Mouse (Mus musculus) MEL (cell line): ENCODE data around the gene Sgk1. TPM values are rescaled to one million over a fixed set of nuclear protein-coding genes. Genes with fewer than 3 reads are reported as not detected.

Experiments used
- DNase-seq: peaks from one replicate; pipeline ENCODE4 v3.0.0; 2011; ENCODE audit warnings: low read depth, low spot score
- H3K27ac ChIP-seq: 2 replicates; pipeline ENCODE4 v1.5.1; 2012; ENCODE audit warnings: low read depth, mild to moderate bottlenecking, control low read depth, low read length, moderate library complexity; ENCODE audit not compliant: control insufficient read depth
- H3K27me3 ChIP-seq, 2 experiments: fragments of 150-350 bp in 1 of 2; sonication (generic) in 1 of 2; 2 replicates each; pipeline ENCODE4 v1.6.1; 2012; ENCODE audit warnings: low read length in 2 of 2, mild to moderate bottlenecking in 2 of 2, improper control_type of control experiment in 1 of 2, moderate library complexity in 1 of 2; ENCODE audit not compliant: insufficient read depth in 2 of 2, control insufficient read depth in 1 of 2
- H3K36me3 ChIP-seq, 2 experiments: 2 replicates each; pipeline ENCODE4 v1.6.1; 2012 to 2014; ENCODE audit warnings: low read length in 2 of 2, improper control_type of control experiment in 1 of 2, inconsistent platforms in 1 of 2, mild to moderate bottlenecking in 1 of 2; ENCODE audit not compliant: insufficient read depth in 2 of 2, control insufficient read depth in 1 of 2
- H3K4me1 ChIP-seq, 2 experiments: fragments of 150-350 bp in 1 of 2; sonication (generic) in 1 of 2; 2 replicates each; pipeline ENCODE4 v1.6.1; 2012; ENCODE audit warnings: low read length in 2 of 2, improper control_type of control experiment in 1 of 2, mild to moderate bottlenecking in 1 of 2; ENCODE audit not compliant: insufficient read depth in 2 of 2, control insufficient read depth in 1 of 2
- H3K4me3 ChIP-seq, 2 experiments: fragments of 150-350 bp in 1 of 2; sonication (generic) in 1 of 2; 2 replicates each; pipeline ENCODE4 v1.5.1; 2012; ENCODE audit warnings: low read depth in 2 of 2, low read length in 2 of 2, mild to moderate bottlenecking in 2 of 2, moderate library complexity in 2 of 2, control low read depth in 1 of 2, improper control_type of control experiment in 1 of 2; ENCODE audit not compliant: control insufficient read depth in 1 of 2, insufficient read depth in 1 of 2
- H3K79me2 ChIP-seq: 2 replicates; pipeline ENCODE4 v1.6.1; 2012; ENCODE audit warnings: mild to moderate bottlenecking, low read length, moderate library complexity; ENCODE audit not compliant: control insufficient read depth, poor library complexity, insufficient read depth
- H3K9ac ChIP-seq: 2 replicates; pipeline ENCODE4 v1.6.1; 2012; ENCODE audit warnings: low read depth, mild to moderate bottlenecking, control low read depth, low read length, moderate library complexity; ENCODE audit not compliant: control insufficient read depth, poor library complexity, severe bottlenecking
- H3K9me3 ChIP-seq: fragments of 150-350 bp; sonication (generic); replicated peaks from 2 replicates; pipeline ENCODE4 v1.6.1; 2012; ENCODE audit warnings: mild to moderate bottlenecking, low read length, improper control_type of control experiment, moderate library complexity; ENCODE audit not compliant: insufficient read depth
- CHD1 ChIP-seq: IDR thresholded peaks from 2 replicates; pipeline ENCODE4 v1.6.1; 2012; ENCODE audit warnings: low read depth, mild to moderate bottlenecking, inconsistent platforms, low read length, improper control_type of control experiment
- E2F4 ChIP-seq: IDR thresholded peaks from 2 replicates; pipeline ENCODE4 v1.6.1; 2011; ENCODE audit warnings: low read depth, low read length, improper control_type of control experiment, borderline replicate concordance
- EP300 ChIP-seq, 2 experiments: IDR thresholded peaks; 2 replicates each; pipeline ENCODE4 v1.6.1; 2011; ENCODE audit warnings: improper control_type of control experiment in 2 of 2, low read length in 2 of 2, low read depth in 1 of 2, mild to moderate bottlenecking in 1 of 2
- JUND ChIP-seq: IDR thresholded peaks from 2 replicates; pipeline ENCODE4 v1.6.1; 2011; ENCODE audit warnings: low read depth, mild to moderate bottlenecking, improper control_type of control experiment, low read length
- MAFK ChIP-seq: IDR thresholded peaks from 2 replicates; pipeline ENCODE4 v1.6.1; 2011; ENCODE audit warnings: low read depth, mild to moderate bottlenecking, low read length, improper control_type of control experiment, borderline replicate concordance
- MEF2A ChIP-seq: IDR thresholded peaks from 2 replicates; pipeline ENCODE4 v1.6.1; 2014; ENCODE audit warnings: low read depth, mild to moderate bottlenecking, inconsistent platforms, low read length, improper control_type of control experiment; ENCODE audit not compliant: poor library complexity, insufficient replicate concordance, severe bottlenecking; ENCODE audit errors: extremely low read depth
- POLR2AphosphoS5 ChIP-seq: IDR thresholded peaks from 2 replicates; pipeline ENCODE4 v1.6.1; 2012; ENCODE audit warnings: low read depth, borderline replicate concordance, mild to moderate bottlenecking, inconsistent platforms, low read length, moderate library complexity, mixed read lengths
- RCOR1 ChIP-seq: IDR thresholded peaks from 2 replicates; pipeline ENCODE4 v1.6.1; 2012; ENCODE audit warnings: low read depth, mild to moderate bottlenecking, inconsistent platforms, low read length, improper control_type of control experiment
- SMC3 ChIP-seq: IDR thresholded peaks from 2 replicates; pipeline ENCODE4 v1.6.1; 2011; ENCODE audit warnings: low read depth, low read length, improper control_type of control experiment
- UBTF ChIP-seq: IDR thresholded peaks from 2 replicates; pipeline ENCODE4 v1.6.1; 2012; ENCODE audit warnings: low read depth, mild to moderate bottlenecking, inconsistent platforms, low read length, improper control_type of control experiment, moderate library complexity, borderline replicate concordance; ENCODE audit not compliant: insufficient read depth
- USF1 ChIP-seq: IDR thresholded peaks from 2 replicates; pipeline ENCODE4 v1.6.1; 2014; ENCODE audit warnings: low read depth, mild to moderate bottlenecking, inconsistent platforms, low read length, improper control_type of control experiment, moderate library complexity
- USF2 ChIP-seq, 2 experiments: IDR thresholded peaks; 2 replicates each; pipeline ENCODE4 v1.6.1; 2011 to 2012; ENCODE audit warnings: improper control_type of control experiment in 2 of 2, low read length in 2 of 2, borderline replicate concordance in 1 of 2, inconsistent platforms in 1 of 2, low read depth in 1 of 2, mild to moderate bottlenecking in 1 of 2; ENCODE audit not compliant: insufficient read depth in 1 of 2
- ZKSCAN1 ChIP-seq: IDR thresholded peaks from 2 replicates; pipeline ENCODE4 v1.6.1; 2012; ENCODE audit warnings: low read depth, mild to moderate bottlenecking, inconsistent platforms, low read length, improper control_type of control experiment, moderate library complexity
- ZNF384 ChIP-seq: IDR thresholded peaks from 2 replicates; pipeline ENCODE4 v1.6.1; 2012; ENCODE audit warnings: low read depth, mild to moderate bottlenecking, inconsistent platforms, low read length, improper control_type of control experiment
- polyA plus RNA-seq, 2 experiments: library from polyadenylated mRNA; stranded (reverse) in 1 of 2; unstranded in 1 of 2; fragments of >175 nt in 1 of 2; fragments of >200 nt in 1 of 2; gene quantifications; 2 replicates each; pipeline versions ENCODE4 v1.2.1 to v1.2.4; 2012; ENCODE audit warnings: low replicate concordance in 2 of 2, low read depth in 1 of 2; ENCODE audit not compliant: insufficient read length in 2 of 2, insufficient read depth in 1 of 2, missing spikeins in 1 of 2
- total RNA-seq: library from RNA; depleted of rRNA; stranded (reverse); fragments of 300-350 nt; gene quantifications from 2 replicates; pipeline ENCODE4 v1.2.3, GENCODE M21; 2012

Gene Sgk1
- total and polyA plus RNA-seq, 3 experiments: 1.6 to 3.2 TPM; not detected in 1

GRCm38 (mm10) chr10:21907784-21908183 is 25.8 kb downstream of the Sgk1 start:
- Histone ChIP-seq H3K27ac (no peak overlapping the region), H3K79me2 (no peaks in the 10 kb centered on the region)

GRCm38 (mm10) chr10:21908686-21909085 is 26.7 kb downstream of the Sgk1 start:
- no peaks in the 10 kb centered on the region for H3K27me3 ChIP-seq
- H3K4me3 ChIP-seq: no peak overlapping the region; a peak in 1 of 4 replicates
- DNase-seq: no peak
- H3K27ac ChIP-seq: no peak overlapping the region
- no peaks in the 10 kb centered on the region for H3K36me3 ChIP-seq
- H3K4me1 ChIP-seq: 0 out of 4 replicates have a peak, but pooled peaks cover 0 to 3% of the 10 kb centered on the region in 2 experiments
- no peaks in the 10 kb centered on the region for H3K9me3 ChIP-seq
- H3K79me2 ChIP-seq: no peaks in the 10 kb centered on the region
- H3K9ac ChIP-seq: no peak overlapping the region
- TF ChIP-seq MAFK (no peak), POLR2AphosphoS5 (no peak), ZNF384 (peak; percentile 52; the same call in 1 of the 2 replicates)

More at GRCm38 (mm10) chr10:21907784-21908183, 25.8 kb downstream of the Sgk1 start:
- no peaks in the 10 kb centered on the region for H3K36me3 ChIP-seq
- H3K27me3 ChIP-seq: no peaks in the 10 kb centered on the region
- DNase-seq: no peak
- TF ChIP-seq RCOR1 (no peak), ZKSCAN1 (no peak), USF1 (no peak), USF2 (IDR thresholded peaks at IDR 0.05; ENCODE audit: borderline replicate concordance in 1 of 2, insufficient read depth in 1 of 2, low read depth in 1 of 2, low read length in 2 of 2) (no peak), E2F4 (no peak), POLR2AphosphoS5 (no peak), MEF2A (no peak), CHD1 (no peak), EP300 (IDR thresholded peaks at IDR 0.05; ENCODE audit: low read depth in 1 of 2, low read length in 2 of 2) (no peak), SMC3 (no peak), JUND (no peak), UBTF (no peak)
- no peak overlapping the region for H3K9ac ChIP-seq
- no peaks in the 10 kb centered on the region for H3K9me3 ChIP-seq
- H3K4me1 ChIP-seq: 0 out of 4 replicates have a peak, but pooled peaks cover 0 to 3% of the 10 kb centered on the region in 2 experiments
- no peak overlapping the region for H3K4me3 ChIP-seq
